Comparison of ENCODE assay signal across 10 mouse cellular contexts in genomic region chr10:128489380-128489779, GRCm38 (mm10). TPM values are rescaled to one million over a fixed set of nuclear protein-coding genes. Genes with fewer than 3 reads are reported as not detected.
DNase-seq lines count a peak whose midpoint lies in the region; ATAC-seq and TF ChIP-seq lines count a peak whose summit lies in the region.
"Had no signal": no experiment of that assay in that cellular context is flagged by ENCODE, and none has a peak within 500 bp of the region (broad histone marks: within the 10 kb centered on the region; RNA-seq: fewer than 3 reads in every experiment).

No protein-coding gene starts in this region.

- DNase-seq in heart, postnatal 10 days: no peak
- peak; percentile 17 for DNase-seq in lung, embryonic 14.5 days
- DNase-seq in lung, adult 2 months: no peak
- DNase-seq in adipocyte (ENCODE audit: low spot score): peak; percentile 65
- DNase-seq in cerebellum, postnatal 4 days (ENCODE audit: low spot score in 2 of 2): no peak
- DNase-seq: thymus, postnatal 4 days had no signal

- WGBS in heart, embryonic 11.5 days (ENCODE audit: insufficient replicate concordance): 60% methylated on average over 5 of the region's 5 CpGs
- 48% methylated on average over 5 of the region's 5 CpGs for WGBS in lung, embryonic 14.5 days
- 49% methylated on average over 5 of the region's 5 CpGs for WGBS in lung, adult 2 months
- 29% methylated on average over 5 of the region's 5 CpGs for WGBS in olfactory bulb, adult 2 months

- H3K36me3 ChIP-seq in heart, embryonic 11.5 days (ENCODE audit: control insufficient read depth, insufficient read depth, low read length): peaks cover 38% of the 10 kb centered on the region
- peaks cover 75% of the 10 kb centered on the region for H3K36me3 ChIP-seq in lung, embryonic 14.5 days (ENCODE audit: insufficient read depth)

- intact Hi-C loops in heart, postnatal 10 days (cut with DNase I): loop anchor here (10.0 kb wide), 1 partner anchor 355 kb away; no protein-coding TSS in a partner anchor

- H3K4me1 ChIP-seq in heart, embryonic 11.5 days (ENCODE audit: control insufficient read depth, insufficient read depth, low read length): peaks cover 28% of the 10 kb centered on the region
- peaks cover 7% of the 10 kb centered on the region; the same call in 1 of the 2 replicates for H3K4me1 ChIP-seq in lung, embryonic 14.5 days (ENCODE audit: insufficient read depth)
- peaks cover 10% of the 10 kb centered on the region for H3K4me1 ChIP-seq in lung, adult 2 months (ENCODE audit: control insufficient read depth, insufficient read depth, low read length)
- peaks cover 32% of the 10 kb centered on the region for H3K4me1 ChIP-seq in olfactory bulb, adult 2 months (ENCODE audit: control insufficient read depth, insufficient read depth, low read length)

- H3K27me3 ChIP-seq in heart, embryonic 11.5 days (ENCODE audit: control insufficient read depth, insufficient read depth, low read length): no peaks in the 10 kb centered on the region
- no peaks in the 10 kb centered on the region for H3K27me3 ChIP-seq in lung, embryonic 14.5 days (ENCODE audit: insufficient read depth, low read length)
- H3K27me3 ChIP-seq: limb, embryonic 15.5 days had no signal

- no peak for ATAC-seq in heart, embryonic 11.5 days (replicated peaks; ENCODE audit: insufficient number of reproducible peaks, low FRiP score, low TSS enrichment)
- ATAC-seq in lung, embryonic 14.5 days (ENCODE audit: insufficient read depth): no peak
- ATAC-seq in CD4-positive, CD25-positive, alpha-beta regulatory T cell, adult 4 months: no peak

- H3K4me2 ChIP-seq in heart, embryonic 11.5 days: peak overlapping the region; percentile 87; the same call in 1 of the 2 replicates
- no peak overlapping the region for H3K4me2 ChIP-seq in lung, embryonic 14.5 days
- H3K4me2 ChIP-seq: limb, embryonic 15.5 days had no signal

- no peak for TF ChIP-seq POLR2A in lung, adult 2 months (IDR thresholded peaks at IDR 0.05; ENCODE audit: borderline replicate concordance, extremely low read depth, low read depth, low read length)
- no peak for TF ChIP-seq POLR2A in olfactory bulb, adult 2 months (IDR thresholded peaks at IDR 0.05; ENCODE audit: insufficient read depth, low read depth, low read length)

- peak overlapping the region; percentile 59 for H3K9ac ChIP-seq in heart, embryonic 11.5 days (ENCODE audit: low read depth, low read length)
- H3K9ac ChIP-seq in lung, embryonic 14.5 days: no peak overlapping the region
- H3K9ac ChIP-seq: limb, embryonic 15.5 days had no signal

- no peak for TF ChIP-seq CTCF in lung, embryonic 14.5 days (IDR thresholded peaks at IDR 0.05; ENCODE audit: low read depth)
- TF ChIP-seq CTCF in lung, adult 2 months (IDR thresholded peaks at IDR 0.05; ENCODE audit: insufficient read depth, low read length): no peak
- no peak for TF ChIP-seq CTCF in olfactory bulb, adult 2 months (IDR thresholded peaks at IDR 0.05; ENCODE audit: insufficient read depth, low read depth, low read length)

- no peak overlapping the region; the same call in 1 of the 2 replicates for H3K4me3 ChIP-seq in heart, embryonic 11.5 days (ENCODE audit: low read depth, low read length)
- H3K4me3 ChIP-seq in lung, embryonic 14.5 days (ENCODE audit: low read depth, low read length): no peak overlapping the region
- no peak overlapping the region for H3K4me3 ChIP-seq in lung, adult 2 months (replicated peaks; ENCODE audit: extremely low read depth, low read depth, low read length)
- no peak overlapping the region for H3K4me3 ChIP-seq in olfactory bulb, adult 2 months (ENCODE audit: insufficient read depth, low read depth, low read length)

- H3K9me3 ChIP-seq in heart, embryonic 11.5 days (replicated peaks; ENCODE audit: control insufficient read depth, low read length): no peaks in the 10 kb centered on the region
- no peaks in the 10 kb centered on the region for H3K9me3 ChIP-seq in lung, embryonic 14.5 days (ENCODE audit: low read depth, low read length)
- H3K9me3 ChIP-seq: limb, embryonic 15.5 days had no signal

- H3K27ac ChIP-seq in heart, embryonic 11.5 days (ENCODE audit: low read depth, low read length): peak overlapping the region; percentile 97
- H3K27ac ChIP-seq in lung, embryonic 14.5 days (ENCODE audit: low read depth): peak overlapping the region; percentile 95; the same call in 1 of the 2 replicates
- H3K27ac ChIP-seq in olfactory bulb, adult 2 months (ENCODE audit: insufficient read depth, low read depth, low read length): peak overlapping the region; percentile 38; the same call in 1 of the 2 replicates

RNA-seq across cellular contexts. Expression of gene Myl6, which starts 4.6 kb away (rescaled TPM):
- polyA plus RNA-seq in heart, embryonic 11.5 days (2014; fragmentation: Nextera tagmentation; extraction: Ambion mirVana): 1,242 and 1,345 TPM in 2 replicates
- total RNA-seq in heart, postnatal 10 days (2021): 100 to 1,000 TPM; 500 to 506 TPM
- polyA plus RNA-seq in lung, embryonic 14.5 days (2014; fragmentation: Nextera tagmentation; extraction: Ambion mirVana): 1,221 and 1,238 TPM in 2 replicates
- 771 and 1,159 TPM in 2 replicates for polyA plus RNA-seq in lung, adult 2 months (2012; rRNA removed)
- not detected in 2 replicates for polyA plus RNA-seq in olfactory bulb, adult 2 months (2012; ENCODE audit: insufficient read depth, insufficient read length, low replicate concordance, missing spikeins)
- polyA plus RNA-seq in CD4-positive, CD25-positive, alpha-beta regulatory T cell, adult 4 months (2017; shearing (Covaris generic)): 100 to 1,000 TPM; 937 to 954 TPM

RNA-seq across cellular contexts. Expression of gene Myl6b, which starts 9.1 kb away (rescaled TPM):
- 3.3 and 5.4 TPM in 2 replicates for polyA plus RNA-seq in heart, embryonic 11.5 days (2014; fragmentation: Nextera tagmentation; extraction: Ambion mirVana)
- 1 to 10 TPM; 4.1 to 4.5 TPM for total RNA-seq in heart, postnatal 10 days (2021)
- 3.0 and 4.4 TPM in 2 replicates for polyA plus RNA-seq in lung, embryonic 14.5 days (2014; fragmentation: Nextera tagmentation; extraction: Ambion mirVana)
- polyA plus RNA-seq in lung, adult 2 months (2012; rRNA removed): 1.9 and 2.0 TPM in 2 replicates
- not detected in 2 replicates for polyA plus RNA-seq in olfactory bulb, adult 2 months (2012; ENCODE audit: insufficient read depth, insufficient read length, low replicate concordance, missing spikeins)
- polyA plus RNA-seq in CD4-positive, CD25-positive, alpha-beta regulatory T cell, adult 4 months (2017; shearing (Covaris generic)): 1 to 10 TPM; 4.3 to 5.4 TPM

RNA-seq across cellular contexts. Expression of gene Smarcc2, which starts 30.3 kb away (rescaled TPM):
- polyA plus RNA-seq in heart, embryonic 11.5 days (2014; fragmentation: Nextera tagmentation; extraction: Ambion mirVana): 70.8 and 82.8 TPM in 2 replicates
- 10 to 100 TPM; 83.6 to 95.9 TPM for total RNA-seq in heart, postnatal 10 days (2021)
- 81.1 and 89.6 TPM in 2 replicates for polyA plus RNA-seq in lung, embryonic 14.5 days (2014; fragmentation: Nextera tagmentation; extraction: Ambion mirVana)
- polyA plus RNA-seq in lung, adult 2 months (2012; rRNA removed): 99.8 TPM in 2 replicates
- 236 and 251 TPM in 2 replicates for polyA plus RNA-seq in olfactory bulb, adult 2 months (2012; ENCODE audit: insufficient read depth, insufficient read length, low replicate concordance, missing spikeins)
- 10 to 100 TPM; 45.7 to 62.7 TPM for polyA plus RNA-seq in CD4-positive, CD25-positive, alpha-beta regulatory T cell, adult 4 months (2017; shearing (Covaris generic))

RNA-seq across cellular contexts. Expression of gene Esyt1, which starts 36.3 kb away (rescaled TPM):
- 14.5 and 18.7 TPM in 2 replicates for polyA plus RNA-seq in heart, embryonic 11.5 days (2014; fragmentation: Nextera tagmentation; extraction: Ambion mirVana)
- 10 to 100 TPM; 28.5 to 29.9 TPM for total RNA-seq in heart, postnatal 10 days (2021)
- 21.5 and 23.0 TPM in 2 replicates for polyA plus RNA-seq in lung, embryonic 14.5 days (2014; fragmentation: Nextera tagmentation; extraction: Ambion mirVana)
- 94.9 and 97.2 TPM in 2 replicates for polyA plus RNA-seq in lung, adult 2 months (2012; rRNA removed)
- not detected in 2 replicates for polyA plus RNA-seq in olfactory bulb, adult 2 months (2012; ENCODE audit: insufficient read depth, insufficient read length, low replicate concordance, missing spikeins)
- 10 to 100 TPM; 68.4 to 84.4 TPM for polyA plus RNA-seq in CD4-positive, CD25-positive, alpha-beta regulatory T cell, adult 4 months (2017; shearing (Covaris generic))

RNA-seq across cellular contexts. Expression of gene Zc3h10, which starts 58.2 kb away (rescaled TPM):
- 7.7 and 8.0 TPM in 2 replicates for polyA plus RNA-seq in heart, embryonic 11.5 days (2014; fragmentation: Nextera tagmentation; extraction: Ambion mirVana)
- 10 to 100 TPM in 1 of 2 experiments, 1 to 10 TPM in 1; 9.8 to 10.1 TPM for total RNA-seq in heart, postnatal 10 days (2021)
- 11.0 and 14.5 TPM in 2 replicates for polyA plus RNA-seq in lung, embryonic 14.5 days (2014; fragmentation: Nextera tagmentation; extraction: Ambion mirVana)
- 13.2 and 15.1 TPM in 2 replicates for polyA plus RNA-seq in lung, adult 2 months (2012; rRNA removed)
- not detected in 2 replicates for polyA plus RNA-seq in olfactory bulb, adult 2 months (2012; ENCODE audit: insufficient read depth, insufficient read length, low replicate concordance, missing spikeins)
- polyA plus RNA-seq in CD4-positive, CD25-positive, alpha-beta regulatory T cell, adult 4 months (2017; shearing (Covaris generic)): 10 to 100 TPM in 1 of 2 experiments, 1 to 10 TPM in 1; 9.2 to 11.8 TPM

Comparison
In these comparisons a context has a peak if more than half of its experiments do, and no peak if none do; other contexts are left out.
1. DNase-seq: peak in lung, embryonic 14.5 days (single experiment) and adipocyte (single experiment); none in heart, postnatal 10 days (0 of 2), lung, adult 2 months (single experiment) and cerebellum, postnatal 4 days (0 of 2).
2. H3K27ac ChIP-seq: peak in every context shown above with its lines; median percentile 97 in heart, embryonic 11.5 days; 95 in lung, embryonic 14.5 days; 38 in olfactory bulb, adult 2 months.